Mouse (Mus musculus) CH12.LX (cell line): ENCODE measurements around the gene Tufm. TPM values are rescaled to one million over a fixed set of nuclear protein-coding genes. Genes with fewer than 3 reads are reported as not detected.

ENCODE experiments used
- DNase-seq: peaks from one replicate; pipeline ENCODE4 v3.0.0-alpha.2; 2013; ENCODE audit errors: extremely low read depth
- H3K27ac ChIP-seq: 2 replicates; pipeline ENCODE4 v1.5.1; 2012; ENCODE audit warnings: low read depth, mild to moderate bottlenecking, control low read depth, moderate library complexity; ENCODE audit not compliant: insufficient read depth
- H3K27me3 ChIP-seq: replicated peaks from 2 replicates; pipeline ENCODE3; 2012; ENCODE audit warnings: inconsistent platforms
- H3K36me3 ChIP-seq, 2 experiments: replicated peaks in 1 of 2; 2 replicates each; pipeline versions ENCODE3 to v1.6.1; 2012; ENCODE audit warnings: inconsistent platforms in 1 of 2, low read length in 1 of 2, mild to moderate bottlenecking in 1 of 2, mixed read lengths in 1 of 2, moderate library complexity in 1 of 2; ENCODE audit not compliant: control insufficient read depth in 1 of 2, insufficient read depth in 1 of 2
- H3K4me1 ChIP-seq, 2 experiments: 2 replicates each; pipeline ENCODE4 v1.6.1; 2012; ENCODE audit warnings: inconsistent platforms in 1 of 2, moderate library complexity in 1 of 2; ENCODE audit not compliant: insufficient read depth in 2 of 2, control insufficient read depth in 1 of 2
- H3K4me2 ChIP-seq: 2 replicates; pipeline ENCODE4 v1.6.1; 2012; ENCODE audit warnings: low read depth, mild to moderate bottlenecking, control low read depth; ENCODE audit not compliant: poor library complexity, insufficient read depth, severe bottlenecking
- H3K4me3 ChIP-seq, 3 experiments: fragments of 150-350 bp in 1 of 3; sonication (generic) in 1 of 3; replicated peaks in 1 of 3; 2 replicates each; pipeline versions ENCODE3 to v1.5.1; 2011 to 2012; ENCODE audit warnings: low read depth in 2 of 3, low read length in 2 of 3, mild to moderate bottlenecking in 2 of 3, moderate library complexity in 2 of 3, control low read depth in 1 of 3, improper control_type of control experiment in 1 of 3, inconsistent platforms in 1 of 3, mixed read lengths in 1 of 3; ENCODE audit not compliant: poor library complexity in 1 of 3
- H3K79me2 ChIP-seq: replicated peaks from 2 replicates; pipeline ENCODE4 v1.6.1; 2012; ENCODE audit warnings: mild to moderate bottlenecking, moderate library complexity; ENCODE audit not compliant: control insufficient read depth, poor library complexity, insufficient read depth, severe bottlenecking; ENCODE audit errors: extremely low read depth
- H3K9ac ChIP-seq: 2 replicates; pipeline ENCODE4 v1.6.1; 2012; ENCODE audit warnings: low read depth, mild to moderate bottlenecking, control low read depth, moderate library complexity; ENCODE audit not compliant: insufficient read depth
- H3K9me3 ChIP-seq: replicated peaks from 2 replicates; pipeline ENCODE3; 2012; ENCODE audit warnings: low read length, inconsistent platforms, mixed read lengths
- BHLHE40 ChIP-seq: IDR thresholded peaks from 2 replicates; pipeline ENCODE4 v1.6.1; 2011; ENCODE audit warnings: mild to moderate bottlenecking, low read depth, low read length, improper control_type of control experiment
- CTCF ChIP-seq, 2 experiments: IDR thresholded peaks in 1 of 2; conservative IDR thresholded peaks in 1 of 2; 2 replicates each; pipeline ENCODE4 v1.5.1; 2011 to 2012; ENCODE audit warnings: low read depth in 2 of 2, low read length in 2 of 2, improper control_type of control experiment in 1 of 2, inconsistent platforms in 1 of 2, mild to moderate bottlenecking in 1 of 2, moderate library complexity in 1 of 2
- ELF1 ChIP-seq: IDR thresholded peaks from 2 replicates; pipeline ENCODE4 v1.6.1; 2014; ENCODE audit warnings: low read depth, mild to moderate bottlenecking, inconsistent platforms, low read length, improper control_type of control experiment
- EP300 ChIP-seq: IDR thresholded peaks from 2 replicates; pipeline ENCODE4 v1.6.1; 2011; ENCODE audit warnings: low read length, improper control_type of control experiment
- IRF4 ChIP-seq: IDR thresholded peaks from 2 replicates; pipeline ENCODE4 v1.6.1; 2014; ENCODE audit warnings: low read depth, mild to moderate bottlenecking, inconsistent platforms, low read length, improper control_type of control experiment
- JUN ChIP-seq: IDR thresholded peaks from 2 replicates; pipeline ENCODE4 v1.6.1; 2011; ENCODE audit warnings: low read depth, mild to moderate bottlenecking, low read length, improper control_type of control experiment, moderate library complexity; ENCODE audit not compliant: insufficient read depth
- KAT2A ChIP-seq: IDR thresholded peaks from 2 replicates; pipeline ENCODE4 v1.6.1; 2012; ENCODE audit warnings: low read length, improper control_type of control experiment, inconsistent platforms; ENCODE audit not compliant: insufficient replicate concordance
- MAX ChIP-seq: IDR thresholded peaks from 2 replicates; pipeline ENCODE4 v1.6.1; 2011; ENCODE audit warnings: low read length, improper control_type of control experiment
- MAZ ChIP-seq: IDR thresholded peaks from 2 replicates; pipeline ENCODE4 v1.6.1; 2012; ENCODE audit warnings: low read depth, mild to moderate bottlenecking, inconsistent platforms, low read length, improper control_type of control experiment, moderate library complexity
- MEF2A ChIP-seq: IDR thresholded peaks from 2 replicates; pipeline ENCODE4 v1.6.1; 2014; ENCODE audit warnings: low read depth, mild to moderate bottlenecking, inconsistent platforms, low read length, improper control_type of control experiment, borderline replicate concordance
- MYC ChIP-seq: IDR thresholded peaks from 2 replicates; pipeline ENCODE4 v1.6.1; 2011; ENCODE audit warnings: low read depth, mild to moderate bottlenecking, improper control_type of control experiment, low read length
- TCF12 ChIP-seq: IDR thresholded peaks from 2 replicates; pipeline ENCODE4 v1.6.1; 2014; ENCODE audit warnings: low read depth, mild to moderate bottlenecking, inconsistent platforms, low read length, improper control_type of control experiment
- UBTF ChIP-seq: IDR thresholded peaks from 2 replicates; pipeline ENCODE4 v1.6.1; 2012; ENCODE audit warnings: low read depth, mild to moderate bottlenecking, inconsistent platforms, low read length, improper control_type of control experiment, moderate library complexity
- ZMIZ1 ChIP-seq: IDR thresholded peaks from 2 replicates; pipeline ENCODE4 v1.6.1; 2012; ENCODE audit warnings: low read depth, mild to moderate bottlenecking, inconsistent platforms, low read length, improper control_type of control experiment
- dilution Hi-C: fragments of 300-500 bp; cut with MboI; formaldehyde crosslinking; loops from 2 replicates; pipeline ENCODE4 v1.14.3; 2020; ENCODE audit warnings: low sequenced_read_pairs; ENCODE audit not compliant: extremely low pct_unique_long_range_greater_than_20kb, extremely low pct_ligation_motif_present
- in situ Hi-C: fragments of 300-500 bp; cut with MboI; formaldehyde crosslinking; loops from 3 replicates; pipeline ENCODE4 v1.14.3; 2019; ENCODE audit warnings: low sequenced_read_pairs, low pct_ligation_motif_present, low pct_unique_long_range_greater_than_20kb, mixed read lengths
- polyA plus RNA-seq: library from polyadenylated mRNA; unstranded; fragments of >175 nt; gene quantifications from 2 replicates; pipeline ENCODE4 v1.2.1, GENCODE M21; 2012; ENCODE audit warnings: low read depth; ENCODE audit not compliant: insufficient read length
- total RNA-seq, 2 experiments: library from RNA; depleted of rRNA; stranded (reverse); fragments of 300-350 nt in 1 of 2; fragments of >200 nt in 1 of 2; gene quantifications; 2 replicates each; pipeline ENCODE4 v1.2.3; 2012 to 2014

Gene Tufm
- total and polyA plus RNA-seq, 3 experiments: 115 to 219 (median 156) TPM

GRCm38 (mm10) chr7:126458844-126459618, 28.1 kb upstream of the Tufm start:
- Histone ChIP-seq H3K4me3 (no peak overlapping the region), H3K9me3 (no peaks in the 10 kb centered on the region), H3K27me3 (no peaks in the 10 kb centered on the region), H3K9ac (no peak overlapping the region)
- TF ChIP-seq UBTF: no peak
- TF ChIP-seq MEF2A: no peak
- no peak for TF ChIP-seq IRF4
- no peak for TF ChIP-seq TCF12
- no peak for TF ChIP-seq MAZ
- TF ChIP-seq ELF1: no peak
- TF ChIP-seq BHLHE40: no peak
- TF ChIP-seq MYC: no peak
- no peak for TF ChIP-seq ZMIZ1
- no peak for TF ChIP-seq KAT2A
- TF ChIP-seq CTCF (conservative IDR thresholded peaks at IDR 0.05 in 1 of 2, IDR thresholded peaks at IDR 0.05 in 1 of 2; ENCODE audit: low read depth in 2 of 2, low read length in 2 of 2): no peak
- no peak for TF ChIP-seq JUN
- TF ChIP-seq, all 38 proteins: peak for 0
- Histone ChIP-seq H3K27ac (no peak overlapping the region), H3K36me3 (peaks cover 0 to 11% of the 10 kb centered on the region in 2 experiments), H3K4me2 (no peak overlapping the region), H3K79me2 (no peaks in the 10 kb centered on the region), H3K4me1 (peaks cover 7 to 34% of the 10 kb centered on the region in 2 experiments)
- no peak for DNase-seq
- dilution Hi-C loops: no loop called here
- in situ Hi-C loops: no loop called here

- Histone ChIP-seq H3K4me1 (peaks cover 9 to 52% of the 10 kb centered on the region in 2 experiments), H3K36me3 (peaks cover 0 to 22% of the 10 kb centered on the region in 2 experiments), H3K79me2 (no peaks in the 10 kb centered on the region), H3K9me3 (no peaks in the 10 kb centered on the region), H3K9ac (no peak overlapping the region), H3K4me2 (no peak overlapping the region), H3K27me3 (no peaks in the 10 kb centered on the region), H3K4me3 (no peak overlapping the region), H3K27ac (no peak overlapping the region)
- TF ChIP-seq EP300: no peak
- TF ChIP-seq MAX: 0 out of 2 replicates have a peak, but pooled peaks have one; percentile 29
- in situ Hi-C loops (no loop called here), dilution Hi-C loops (no loop called here)
- no peak for DNase-seq
Observed at GRCm38 (mm10) chr7:126460623-126461399, 26.4 kb upstream of the Tufm start.
